Mouse (Mus musculus) MEL (cell line): ENCODE data around the gene Ppfibp1.

Experiments used
- SMC3 ChIP-seq: IDR thresholded peaks from 2 replicates; pipeline ENCODE4 v1.6.1; 2011; ENCODE audit warnings: low read depth, low read length, improper control_type of control experiment
- ZC3H11A ChIP-seq: IDR thresholded peaks from 2 replicates; pipeline ENCODE4 v1.6.1; 2012; ENCODE audit warnings: low read depth, mild to moderate bottlenecking, inconsistent platforms, low read length, improper control_type of control experiment

- no peak for TF ChIP-seq SMC3
- TF ChIP-seq ZC3H11A, result no peak
Observed at GRCm38 (mm10) chr6:147049239-147049805, 161.0 kb downstream of the Ppfibp1 start.
